Mouse (Mus musculus) embryonic fibroblast, embryonic 13.5 days (primary cell): ENCODE data around the gene Lpo.

ENCODE experiments used
- CTCF ChIP-seq: IDR thresholded peaks from 2 replicates; pipeline ENCODE4 v1.5.1; 2011; ENCODE audit warnings: mild to moderate bottlenecking, control low read depth, low read length, moderate library complexity, borderline replicate concordance; ENCODE audit not compliant: insufficient read depth
- POLR2A ChIP-seq: IDR thresholded peaks from 2 replicates; pipeline ENCODE4 v1.6.1; 2011; ENCODE audit warnings: low read depth, mild to moderate bottlenecking, control low read depth, low read length, moderate library complexity

DNA sequence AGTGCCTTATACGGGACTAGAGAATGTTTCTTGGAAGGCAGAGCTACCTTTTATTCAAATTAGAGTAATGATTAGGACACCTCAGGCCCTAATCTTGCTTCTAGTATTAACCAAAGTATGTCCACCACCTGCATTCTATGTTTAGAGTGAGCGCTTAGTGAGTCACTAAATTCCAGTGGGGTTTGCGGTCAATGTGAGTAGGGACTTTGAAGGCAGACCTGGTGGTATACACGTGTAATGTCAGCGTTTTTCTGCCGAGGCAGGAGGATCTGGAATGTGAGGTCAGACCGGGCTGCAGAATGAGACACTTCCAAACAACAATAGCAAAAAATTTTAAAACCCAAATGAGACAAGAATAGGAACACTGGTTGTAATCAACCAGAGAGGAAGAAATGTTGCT is 26.5 kb upstream of the Lpo start:
- TF ChIP-seq CTCF, result no peak
- no peak for TF ChIP-seq POLR2A
